Mouse (Mus musculus) thymus, postnatal 4 days (tissue): Measurements from ENCODE around the gene Hist1h4d.
"Not testable (repeated sequence)": the region's sequence is repeated elsewhere in the genome, so short reads cannot be mapped to it uniquely, and the experiment has no call there.

Experiments used
- DNase-seq: peaks from one replicate; pipeline ENCODE4 v3.0.0; 2021

Hist1h4d gene

GRCm38 (mm10) chr13:23581408-23582218 lies at the start of gene Hist1h4d:
TSS of gene Hist1h4d (plus strand) at chr13:23581598.
- peak; percentile 91 for DNase-seq

DNA sequence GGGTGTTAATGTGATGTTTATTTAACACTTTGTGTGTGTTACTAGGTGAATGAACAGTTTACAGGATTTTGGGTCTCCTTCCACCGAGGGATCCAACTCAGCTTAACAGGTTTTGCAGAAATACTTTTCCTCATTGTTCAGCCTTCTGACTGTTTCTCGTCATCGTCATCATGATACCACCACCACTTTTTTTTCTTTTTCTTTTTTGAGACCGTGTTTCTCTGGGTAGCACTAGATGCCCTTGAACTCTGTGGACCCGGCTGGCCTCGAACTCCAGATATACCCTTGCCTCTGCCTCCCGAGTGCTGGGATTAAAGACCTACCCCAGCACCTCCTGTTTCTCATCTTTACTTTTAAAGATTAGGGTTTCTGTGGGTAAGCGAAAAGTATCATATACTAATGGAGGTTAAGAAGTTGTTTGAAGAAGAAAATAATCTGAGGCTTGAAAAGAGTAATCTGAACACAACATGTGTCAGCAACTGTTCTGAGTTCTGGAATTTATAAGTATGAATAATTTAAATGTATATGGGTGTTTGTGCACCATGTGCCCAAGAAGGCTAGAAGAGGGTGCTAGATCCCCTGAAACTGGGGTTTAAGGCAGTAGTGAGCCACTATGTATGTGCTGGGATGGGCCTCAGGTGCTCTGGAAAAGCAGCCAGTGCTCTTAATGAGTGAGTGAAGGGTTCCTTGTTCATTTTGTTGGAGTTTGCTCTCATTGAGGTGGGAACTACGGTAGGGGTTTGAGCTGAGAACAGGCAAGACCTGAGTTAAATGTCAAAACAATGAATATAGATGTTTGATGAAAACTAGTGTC lies 48.9 kb upstream of the Hist1h4d start:
- DNase-seq: peak; percentile 45

GRCm38 (mm10) chr13:23533560-23534367 lies 47.6 kb upstream of the Hist1h4d start, which contains the start of gene Hist1h2af:
TSS of gene Hist1h2af (plus strand) at chr13:23533906.
- peak; percentile 72 for DNase-seq

- no peak for DNase-seq
Observed at GRCm38 (mm10) chr13:23534368-23535131, 46.8 kb upstream of the Hist1h4d start.

DNA sequence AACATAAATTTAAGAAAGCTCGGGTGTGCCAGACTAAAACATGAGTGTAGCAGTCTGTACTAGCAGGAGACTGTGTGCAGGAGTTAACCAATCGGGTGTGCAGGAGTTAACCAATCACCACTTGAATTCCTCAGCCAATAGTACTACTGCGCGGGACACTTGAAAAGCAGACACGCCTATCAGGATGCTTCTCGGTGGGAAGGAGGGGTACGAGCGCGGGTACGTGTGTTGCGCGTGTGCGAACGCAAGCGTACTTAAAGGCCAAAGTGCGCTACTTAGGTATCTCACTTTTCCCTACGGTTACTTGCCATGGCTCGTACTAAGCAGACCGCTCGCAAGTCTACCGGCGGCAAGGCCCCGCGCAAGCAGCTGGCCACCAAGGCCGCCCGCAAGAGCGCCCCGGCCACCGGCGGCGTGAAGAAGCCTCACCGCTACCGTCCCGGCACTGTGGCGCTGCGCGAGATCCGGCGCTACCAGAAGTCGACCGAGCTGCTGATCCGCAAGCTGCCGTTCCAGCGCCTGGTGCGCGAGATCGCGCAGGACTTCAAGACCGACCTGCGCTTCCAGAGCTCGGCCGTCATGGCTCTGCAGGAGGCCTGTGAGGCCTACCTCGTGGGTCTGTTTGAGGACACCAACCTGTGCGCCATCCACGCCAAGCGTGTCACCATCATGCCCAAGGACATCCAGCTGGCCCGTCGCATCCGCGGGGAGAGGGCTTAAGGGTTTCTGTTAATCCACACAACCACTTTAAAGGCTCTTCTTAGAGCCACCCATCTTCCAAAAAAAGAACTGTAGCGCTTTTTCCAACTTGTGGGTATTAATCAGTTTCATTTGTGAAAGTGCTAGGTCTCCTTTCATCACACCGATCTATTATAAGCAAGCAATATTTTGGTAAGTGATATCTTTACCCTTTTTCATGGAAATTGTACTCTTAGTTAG lies 46.0 kb upstream of the Hist1h4d start, which contains the start of gene Hist1h3g:
Gene Hist1h3g, plus strand, starts transcription at position 286 of the 939 bp plus-strand sequence.
- DNase-seq: peak; percentile 90

GRCm38 (mm10) chr13:23536076-23536822 lies 45.1 kb upstream of the Hist1h4d start:
- no peak for DNase-seq

DNA sequence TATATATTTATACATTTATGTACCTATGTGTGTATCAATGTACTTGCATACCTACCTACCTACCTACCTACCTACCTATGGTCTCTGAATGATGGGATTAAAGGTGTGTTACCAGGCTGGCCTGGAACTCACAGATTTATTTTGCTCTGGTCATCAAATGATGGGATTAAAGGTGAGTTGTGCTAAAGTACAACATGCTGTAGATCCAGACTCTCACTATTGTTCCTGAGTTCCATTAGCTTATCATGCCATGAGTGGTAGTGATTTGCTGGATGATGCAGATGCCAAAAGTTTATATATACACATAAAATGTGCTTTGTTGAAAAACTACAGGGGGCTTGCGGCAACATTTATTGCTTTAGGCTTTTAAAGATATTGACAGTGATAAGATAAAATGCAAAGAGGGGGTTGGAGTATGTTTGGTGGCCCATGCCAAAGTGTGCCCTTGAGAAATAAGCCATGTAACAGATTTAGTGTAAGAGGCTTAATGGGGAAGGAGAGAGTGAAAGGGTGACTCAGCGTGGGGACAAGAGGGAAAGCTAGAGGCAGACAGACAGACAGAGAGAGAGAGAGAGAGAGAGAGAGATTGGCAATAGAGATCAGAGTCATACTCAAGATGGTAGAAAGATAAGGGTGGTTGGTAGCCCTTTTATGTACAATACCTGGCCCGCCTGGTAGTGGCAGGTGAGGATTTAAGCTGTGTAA lies 44.2 kb upstream of the Hist1h4d start:
- no peak for DNase-seq

DNA sequence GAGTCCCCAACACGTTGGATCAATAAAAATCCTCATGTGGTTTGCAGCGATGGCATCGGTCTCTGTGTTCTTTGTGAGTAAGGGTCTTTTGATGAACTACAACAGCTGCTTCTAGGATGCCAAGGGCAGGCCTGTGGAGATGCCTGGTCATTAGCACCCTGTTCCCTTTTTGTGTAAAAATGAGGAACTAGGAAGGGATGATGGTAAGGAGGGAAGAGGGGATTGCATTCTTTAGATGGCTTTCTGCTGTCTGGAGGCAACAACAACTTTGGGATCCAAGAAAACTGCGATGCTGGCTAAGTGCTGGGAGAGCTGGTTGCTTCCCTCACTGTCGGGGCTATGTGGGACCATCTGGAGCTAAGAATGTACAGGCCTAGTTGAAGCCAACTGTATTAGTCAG lies 43.1 kb upstream of the Hist1h4d start:
- DNase-seq: no peak

- not testable (repeated sequence) for DNase-seq
Observed at GRCm38 (mm10) chr13:23539821-23540220, 41.6 kb upstream of the Hist1h4d start.

DNA sequence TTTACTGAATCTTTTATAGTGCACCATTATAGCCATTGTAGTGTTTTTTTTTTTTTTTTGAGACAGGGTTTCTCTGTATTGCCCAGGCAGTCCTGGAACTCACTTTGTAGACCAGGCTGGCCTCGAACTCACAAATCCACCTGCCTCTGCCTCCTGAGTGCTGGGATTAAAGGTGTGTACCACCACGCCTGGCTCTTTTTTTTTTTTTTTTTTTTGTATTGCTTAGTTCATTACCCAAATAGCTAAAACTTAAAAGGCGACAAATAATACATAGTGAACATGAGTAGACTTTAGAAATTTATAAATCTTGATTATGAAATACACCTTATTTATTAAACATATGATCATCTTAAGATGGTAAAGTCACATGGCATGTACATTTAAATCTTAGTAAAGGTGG lies 39.9 kb upstream of the Hist1h4d start:
- no peak for DNase-seq

- not testable (repeated sequence) for DNase-seq
Observed at GRCm38 (mm10) chr13:23542225-23542980, 39.0 kb upstream of the Hist1h4d start.

GRCm38 (mm10) chr13:23542999-23543607 lies 38.3 kb upstream of the Hist1h4d start, which contains the start of gene Hist1h2bh:
TSS of gene Hist1h2bh (minus strand) at chr13:23543392.
- peak; percentile 69 for DNase-seq

DNA sequence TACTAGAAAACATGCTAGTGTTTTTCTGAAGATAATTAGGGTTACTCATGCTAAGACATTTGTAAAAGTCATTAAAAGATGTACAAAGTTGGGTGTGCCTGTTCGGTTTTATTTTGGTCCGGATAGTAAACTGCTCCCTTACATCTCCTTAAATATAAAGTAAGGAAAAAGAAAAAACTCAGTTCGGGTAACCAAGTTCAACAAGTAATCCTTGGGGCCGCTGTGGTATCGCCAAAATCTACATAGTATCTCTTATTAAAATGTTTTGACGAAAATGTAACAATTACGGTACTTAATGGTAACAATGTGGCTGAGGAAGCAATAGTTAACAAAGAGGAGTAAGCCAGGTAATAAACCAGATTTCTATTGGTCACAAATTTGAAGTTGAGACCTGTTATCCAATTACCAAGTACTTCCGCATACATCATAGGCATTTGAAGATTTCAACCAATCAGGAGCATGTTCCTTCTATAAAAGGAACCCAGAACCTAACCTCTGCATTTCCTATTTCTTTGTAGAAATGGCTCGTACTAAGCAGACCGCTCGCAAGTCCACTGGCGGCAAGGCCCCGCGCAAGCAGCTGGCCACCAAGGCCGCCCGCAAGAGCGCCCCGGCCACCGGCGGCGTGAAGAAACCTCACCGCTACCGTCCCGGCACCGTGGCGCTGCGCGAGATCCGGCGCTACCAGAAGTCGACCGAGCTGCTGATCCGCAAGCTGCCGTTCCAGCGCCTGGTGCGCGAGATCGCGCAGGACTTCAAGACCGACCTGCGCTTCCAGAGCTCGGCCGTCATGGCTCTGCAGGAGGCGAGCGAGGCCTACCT lies 37.2 kb upstream of the Hist1h4d start, which contains the start of gene Hist1h3f:
Gene Hist1h3f, plus strand, starts transcription at position 88 of the 822 bp plus-strand sequence.
- DNase-seq: peak; percentile 76

GRCm38 (mm10) chr13:23544787-23545120 lies 36.6 kb upstream of the Hist1h4d start:
- DNase-seq: peak; percentile 45

- no peak for DNase-seq
Observed at GRCm38 (mm10) chr13:23546694-23547093, 34.7 kb upstream of the Hist1h4d start.

DNA sequence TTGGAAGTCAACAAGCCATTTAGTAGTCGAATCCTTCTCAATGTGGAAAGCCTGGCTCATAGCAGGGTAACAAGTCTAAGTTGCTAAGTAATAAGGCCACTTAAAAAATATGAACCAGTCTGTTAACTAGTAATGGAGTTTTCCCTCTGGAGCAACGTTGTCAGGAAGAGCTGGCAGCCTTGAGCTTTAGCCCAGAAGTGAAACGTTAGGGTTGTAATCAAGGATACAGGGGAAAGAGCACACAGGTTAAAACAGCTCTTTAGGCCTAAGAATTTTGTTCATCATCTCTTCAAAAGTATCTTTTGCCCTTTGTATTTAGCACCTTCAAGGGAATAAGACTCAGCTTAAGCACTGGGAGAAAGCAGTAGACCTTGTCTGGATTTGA lies 30.6 kb upstream of the Hist1h4d start:
- DNase-seq: no peak

GRCm38 (mm10) chr13:23551146-23551834 lies 30.1 kb upstream of the Hist1h4d start, which contains the start of gene Hist1h4f:
TSS of gene Hist1h4f (minus strand) at chr13:23551648.
- peak; percentile 87 for DNase-seq
